Mouse (Mus musculus): ENCODE measurements at regions not wholly inside any gene's neighbourhood (a gene's known extent, or its start where the extent isn't known, plus 50 kb on each side); places are given as distances from the start of the nearest gene placed in this dataset.
A peak's percentile ranks its signal among the peaks of the same experiment; 100 is the strongest.

DNA sequence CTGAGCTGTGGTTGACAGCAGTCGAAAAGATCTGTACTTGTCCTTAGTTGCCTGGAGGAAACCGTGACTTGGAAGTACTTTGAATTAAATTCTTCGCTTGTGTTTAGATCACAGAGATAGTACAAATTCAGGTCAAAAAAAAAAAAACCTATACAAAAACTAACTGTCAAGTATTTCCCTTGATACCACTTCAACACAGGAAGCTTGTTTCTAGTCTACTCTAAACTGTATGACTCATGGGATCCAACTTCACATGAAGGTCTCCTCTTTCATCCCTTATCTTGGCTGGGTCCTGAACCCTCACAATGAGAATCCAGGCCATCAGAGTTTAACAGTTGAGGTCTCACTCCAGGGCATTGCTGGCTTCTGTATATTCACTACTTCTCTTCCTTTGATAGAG lies 54.8 kb downstream of the Tmem30b start:
- no peak for DNase-seq (ENCODE audit: low spot score in 2 of 2)

DNA sequence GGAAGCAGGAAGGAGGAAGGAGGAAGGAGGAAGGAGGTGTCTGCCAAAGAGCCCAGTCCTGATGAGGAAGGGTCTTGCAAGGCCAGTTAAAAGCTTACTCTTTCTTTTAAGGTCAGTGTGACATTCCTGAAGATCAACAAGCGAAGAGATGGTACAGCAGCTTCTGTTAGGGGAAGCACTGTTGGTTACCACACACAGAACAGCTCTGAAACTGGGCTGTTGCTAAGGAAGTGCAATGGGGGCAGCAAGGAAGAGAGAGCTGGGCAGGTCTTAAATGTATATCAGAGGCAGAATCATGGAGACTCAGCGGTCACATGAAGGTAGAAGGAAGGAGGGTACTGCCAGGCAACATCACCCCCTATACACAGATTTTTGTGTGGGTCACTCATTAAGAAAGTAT lies 63.3 kb downstream of the Tmem30b start:
- no peak for DNase-seq (ENCODE audit: low spot score in 2 of 2)

DNA sequence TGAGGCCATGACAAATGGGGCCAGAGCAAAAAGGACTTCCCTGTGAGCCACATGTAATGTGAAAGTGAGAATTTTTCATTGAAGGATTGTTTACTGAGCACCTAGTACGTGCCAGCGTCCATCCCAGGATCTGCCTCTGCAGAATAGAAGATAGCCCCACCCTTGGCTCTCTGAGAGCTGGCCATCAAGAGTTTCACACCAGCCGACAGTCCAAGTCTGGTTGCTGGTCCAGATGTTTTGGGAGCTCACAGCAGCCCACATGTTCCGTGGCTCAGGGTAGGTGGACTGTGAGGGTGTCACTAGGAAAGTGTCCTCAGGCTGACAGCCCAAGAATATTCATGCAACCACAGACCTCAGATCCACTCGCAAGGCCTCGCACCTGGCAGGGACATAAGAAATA lies 63.9 kb downstream of the Tmem30b start:
- no peak for DNase-seq (ENCODE audit: low spot score in 2 of 2)

DNA sequence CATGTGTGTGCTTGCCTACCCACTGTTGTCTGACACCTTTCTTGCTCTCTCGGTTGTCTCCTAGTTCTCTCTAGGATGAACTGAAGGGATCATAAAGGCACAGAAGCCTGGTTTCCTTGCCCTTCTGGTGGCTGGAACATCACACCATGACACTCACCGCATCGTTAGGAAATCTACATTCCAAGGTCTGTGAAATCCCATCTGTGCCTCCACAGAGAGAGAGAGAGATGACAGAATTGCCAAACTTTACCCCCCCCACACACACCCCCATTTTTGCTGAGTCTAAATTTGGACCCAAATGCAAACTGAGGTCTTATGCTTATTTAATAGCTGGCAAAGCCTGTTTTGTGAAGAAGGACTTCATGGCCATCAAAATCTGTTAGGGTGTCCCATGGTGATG lies 64.5 kb downstream of the Tmem30b start:
- no peak for DNase-seq (ENCODE audit: low spot score in 2 of 2)

DNA sequence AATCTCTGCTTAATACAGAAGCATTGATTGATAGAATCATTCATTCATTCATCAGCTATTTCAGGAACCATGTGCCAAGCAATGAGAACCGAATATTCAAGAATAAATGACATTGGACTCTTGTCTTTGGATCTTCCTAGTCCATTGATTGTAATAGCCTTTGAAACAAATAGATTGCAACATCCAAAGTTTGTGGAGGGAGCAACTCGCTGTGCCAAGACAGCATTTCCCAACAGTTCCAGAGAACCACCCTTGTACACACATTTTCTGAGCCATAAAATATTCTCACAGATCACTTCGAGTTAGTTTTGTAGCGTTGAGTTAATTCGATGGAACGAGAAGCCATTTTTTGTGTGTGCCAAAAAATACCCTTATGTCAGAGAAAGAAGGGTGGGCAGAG lies 65.0 kb downstream of the Tmem30b start:
- no peak for DNase-seq (ENCODE audit: low spot score in 2 of 2)

DNA sequence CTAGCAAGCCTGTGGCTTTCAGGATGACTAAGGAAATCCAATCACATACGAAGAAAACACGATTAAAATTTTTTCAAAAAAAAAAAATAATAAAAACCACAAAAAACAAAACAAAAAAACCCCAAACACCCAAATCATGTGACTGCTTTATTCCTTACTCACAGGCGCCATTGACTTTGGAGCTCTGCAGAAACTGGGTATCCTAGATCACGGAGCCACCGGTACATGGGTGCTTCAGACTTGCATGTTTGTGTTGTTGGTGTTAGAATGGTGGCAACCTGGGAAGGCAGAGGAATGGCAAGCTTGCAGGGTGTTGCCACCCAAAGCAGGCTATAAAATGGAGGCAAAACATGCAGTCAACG lies 65.6 kb downstream of the Tmem30b start:
- DNase-seq (ENCODE audit: low spot score in 2 of 2): no peak

DNA sequence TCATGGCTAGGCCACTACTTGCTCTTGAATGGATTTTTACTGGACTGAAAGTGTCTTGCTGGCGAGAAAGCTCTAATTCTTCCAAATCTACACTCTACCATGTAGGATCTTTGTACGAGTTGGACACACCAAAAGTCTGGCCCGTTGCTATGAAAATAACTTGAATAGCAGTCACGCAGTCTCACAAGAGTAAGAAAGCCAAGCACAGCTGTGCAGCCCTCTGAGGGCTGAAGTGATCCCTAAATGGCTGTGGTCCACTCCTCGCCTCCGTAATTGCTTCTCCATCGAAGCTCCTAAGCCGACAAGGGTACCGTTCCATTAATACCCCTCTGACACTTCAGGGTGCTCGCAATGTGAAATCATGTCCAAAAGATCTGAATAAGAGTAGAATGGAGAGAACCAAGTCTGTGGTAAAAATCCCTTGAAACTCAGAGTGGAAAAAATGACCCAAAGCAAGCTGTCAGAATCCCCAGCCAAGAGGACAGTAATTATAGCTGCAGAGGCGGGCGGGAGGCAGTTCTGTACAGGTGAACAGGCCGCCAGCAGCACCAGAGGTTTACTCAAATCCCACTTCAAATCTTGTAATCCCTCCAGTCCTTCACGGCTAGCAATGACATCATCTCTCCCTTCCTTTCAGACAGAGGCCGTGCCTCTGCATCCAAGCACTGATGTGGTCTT lies 66.1 kb downstream of the Tmem30b start:
- no peak for DNase-seq (ENCODE audit: low spot score in 2 of 2)

GRCm38 (mm10) chr12:73478641-73479040 lies 67.6 kb downstream of the Tmem30b start:
- DNase-seq (ENCODE audit: low spot score in 2 of 2): no peak

DNA sequence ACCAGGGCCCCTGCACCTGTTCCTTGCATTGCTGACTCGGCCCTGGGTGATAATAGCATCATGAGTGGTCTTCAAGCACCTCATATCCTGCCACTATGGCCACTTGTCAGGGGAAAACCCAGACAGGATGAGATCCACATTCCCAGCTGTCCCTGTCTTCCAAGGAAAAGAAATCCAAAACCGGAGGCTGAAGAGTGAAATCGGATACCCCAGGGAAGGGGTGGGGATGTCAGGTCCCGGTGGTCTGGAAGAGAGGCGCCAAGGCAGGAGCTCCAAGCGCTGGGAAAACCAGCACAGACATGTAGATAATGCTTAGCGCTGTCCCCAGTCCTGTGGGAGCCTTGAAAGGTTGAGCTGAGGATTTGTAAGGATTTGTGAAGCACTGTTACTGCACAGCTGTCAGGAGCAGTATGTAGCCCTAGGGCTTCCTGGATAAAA lies 69.8 kb downstream of the Tmem30b start:
- no peak for DNase-seq (ENCODE audit: low spot score in 2 of 2)

DNA sequence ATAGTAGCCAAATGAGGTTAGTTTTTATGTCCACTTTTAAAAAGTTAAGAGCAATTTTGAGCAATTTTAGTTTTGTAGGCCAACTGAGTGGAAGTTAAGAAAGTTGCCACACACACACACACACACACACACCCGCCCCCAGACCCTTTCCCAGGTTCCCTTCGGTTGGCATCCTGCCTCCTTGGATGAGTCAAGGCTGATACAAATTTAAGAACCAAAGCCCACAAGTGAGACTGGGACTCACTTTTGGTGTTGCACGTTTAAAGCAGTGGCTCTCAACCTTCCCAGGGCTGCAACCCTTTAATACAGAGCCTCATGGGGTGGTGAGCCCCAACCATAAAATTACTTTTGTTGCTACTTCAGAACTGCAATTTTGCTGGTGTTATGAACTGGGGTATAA lies 70.4 kb downstream of the Tmem30b start:
- DNase-seq (ENCODE audit: low spot score in 2 of 2): no peak

DNA sequence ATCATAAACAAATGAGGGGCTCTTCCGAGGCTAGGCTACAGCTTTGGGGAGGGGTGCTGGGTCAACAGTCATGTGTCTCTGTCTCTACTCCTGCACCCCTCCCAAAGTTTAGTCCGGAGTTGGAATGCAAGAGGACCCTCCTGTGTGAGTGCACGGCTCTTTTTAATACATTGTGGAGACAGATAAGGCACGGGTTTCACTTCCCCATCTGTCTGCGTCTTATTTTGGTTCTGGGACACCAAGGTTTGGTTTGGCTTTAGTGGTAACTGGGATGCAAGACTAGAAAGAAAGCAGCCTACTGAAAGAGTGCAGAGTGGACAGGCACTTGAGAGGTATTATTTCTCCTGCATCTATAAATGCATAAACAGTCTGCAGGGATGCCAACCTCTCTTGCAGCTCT lies 71.2 kb downstream of the Tmem30b start:
- no peak for DNase-seq (ENCODE audit: low spot score in 2 of 2)

DNA sequence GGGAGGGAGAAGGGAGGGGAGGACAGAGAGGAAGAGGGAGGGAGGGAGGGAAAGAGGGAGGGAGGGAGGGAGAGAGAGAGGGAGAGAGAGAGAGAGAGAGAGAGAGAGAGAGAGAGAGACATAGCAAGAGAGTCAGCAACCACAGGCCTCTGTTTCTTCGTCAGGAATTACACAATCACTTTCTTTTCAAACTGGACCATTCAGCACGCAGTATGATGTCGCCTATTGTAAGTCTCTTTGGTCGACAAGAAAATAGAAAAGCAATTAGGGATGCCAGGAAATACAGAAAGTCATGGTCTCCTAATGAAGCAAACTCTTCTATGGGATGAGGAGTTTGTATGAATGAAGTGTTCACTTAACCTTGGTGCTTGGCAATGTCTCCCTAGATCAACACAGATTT lies 73.1 kb downstream of the Tmem30b start:
- no peak for DNase-seq (ENCODE audit: low spot score in 2 of 2)

DNA sequence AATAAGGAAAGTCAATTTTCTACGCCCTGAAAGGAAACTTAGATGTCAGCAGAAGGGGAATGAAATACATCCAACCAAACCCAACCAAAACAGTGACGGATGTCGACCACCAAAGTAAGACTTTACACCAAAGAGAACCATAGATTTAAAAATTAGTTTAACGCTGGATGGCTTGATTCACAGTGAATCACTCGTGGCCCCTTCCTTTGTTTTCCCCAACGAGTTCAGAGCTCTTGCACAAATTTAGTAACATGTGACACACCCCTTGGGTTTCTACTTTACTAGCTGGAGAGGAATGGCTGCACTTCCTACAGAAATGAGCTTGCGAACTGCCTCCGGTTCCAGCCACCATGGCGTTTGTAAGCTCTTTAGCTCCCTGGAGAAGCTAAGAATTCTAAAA lies 74.2 kb downstream of the Tmem30b start:
- DNase-seq (ENCODE audit: low spot score in 2 of 2): no peak

- no peak for DNase-seq (ENCODE audit: low spot score in 2 of 2)
Measured at GRCm38 (mm10) chr12:73466484-73466883, 79.7 kb downstream of the Tmem30b start.

DNA sequence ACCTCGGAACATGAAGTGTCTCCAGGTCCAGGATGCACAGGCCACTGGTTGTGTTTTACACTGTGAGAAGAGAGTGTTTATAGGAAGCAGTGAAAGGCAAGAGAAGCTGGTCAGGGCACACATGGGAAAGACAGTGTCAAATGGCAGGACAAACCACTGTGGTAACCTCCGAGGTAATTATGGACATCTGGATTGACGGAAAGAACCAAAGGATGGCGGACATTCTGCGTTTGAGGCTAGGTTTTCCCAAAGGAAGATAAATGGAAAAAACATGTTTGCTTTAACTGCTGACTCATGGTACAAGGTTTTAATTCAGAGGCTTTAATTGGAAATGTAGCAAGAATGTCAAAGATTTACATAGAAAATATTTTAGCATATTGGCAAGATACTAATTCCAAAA lies 80.2 kb downstream of the Tmem30b start:
- no peak for DNase-seq (ENCODE audit: low spot score in 2 of 2)

DNA sequence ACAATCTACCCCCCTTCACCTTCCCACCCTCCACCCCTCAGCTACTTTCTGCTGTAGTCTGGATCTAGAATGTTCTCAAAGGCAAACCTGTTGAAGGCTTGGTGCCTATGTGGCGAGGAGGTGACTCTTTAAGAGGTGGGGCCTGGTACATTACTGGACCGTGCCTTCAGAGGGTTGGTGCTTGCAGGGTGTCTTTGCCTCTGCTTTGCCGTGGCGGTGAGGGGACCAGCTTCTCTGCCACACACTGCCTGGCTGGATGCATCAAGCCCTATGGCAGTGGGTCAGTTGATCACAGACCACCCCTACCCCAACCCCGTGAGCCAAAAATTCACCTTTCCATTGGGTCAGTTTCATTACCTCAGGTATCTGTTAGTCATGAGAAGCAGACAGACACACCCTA lies 81.9 kb downstream of the Tmem30b start:
- DNase-seq (ENCODE audit: low spot score in 2 of 2): no peak

DNA sequence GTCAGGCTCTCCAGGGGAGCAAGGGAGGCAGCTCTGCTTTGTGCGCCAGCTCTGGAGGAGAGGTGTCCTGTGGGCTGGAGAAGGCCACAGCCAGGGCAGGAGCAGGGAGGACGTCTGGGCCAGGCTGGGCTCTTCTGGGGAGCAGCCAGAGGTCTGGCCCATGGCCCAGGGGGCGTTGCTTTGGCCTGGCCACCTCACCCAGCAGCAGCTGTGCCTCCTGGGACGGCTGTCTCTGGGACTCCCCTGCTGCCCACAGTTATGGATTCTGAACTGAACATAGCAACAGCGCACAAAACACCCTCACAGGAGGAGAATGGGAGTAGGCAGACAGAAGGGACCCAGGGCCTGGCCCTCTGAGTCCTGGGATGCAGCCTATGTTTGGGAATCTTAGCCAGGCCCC lies 84.1 kb downstream of the Tmem30b start:
- DNase-seq (ENCODE audit: low spot score in 2 of 2): no peak

- no peak for DNase-seq (ENCODE audit: low spot score in 2 of 2)
Measured at GRCm38 (mm10) chr12:73460291-73460761, 85.9 kb downstream of the Tmem30b start.

DNA sequence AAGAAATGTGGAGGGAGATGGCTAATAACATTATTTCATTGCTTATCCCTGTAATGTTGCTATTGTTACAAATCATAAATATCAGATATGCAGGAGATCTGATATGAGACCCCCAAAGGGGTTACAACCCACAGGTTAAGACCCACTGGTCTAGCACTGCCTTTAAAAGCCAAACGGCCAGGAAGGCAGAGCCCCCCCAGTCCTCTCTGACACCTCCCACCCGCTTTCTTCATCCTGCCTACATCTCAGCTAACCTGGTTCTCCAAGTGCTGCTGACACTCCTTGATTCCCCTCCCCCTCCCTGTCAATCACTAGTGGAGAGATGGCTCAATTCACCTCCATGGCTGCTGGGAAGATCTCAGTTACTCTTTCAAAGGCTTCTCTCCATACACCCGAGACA lies 94.9 kb downstream of the Tmem30b start:
- no peak for DNase-seq (ENCODE audit: low spot score in 2 of 2)

- DNase-seq (ENCODE audit: low spot score in 2 of 2): no peak
Measured at GRCm38 (mm10) chr12:73450541-73450940, 95.7 kb downstream of the Tmem30b start.

DNA sequence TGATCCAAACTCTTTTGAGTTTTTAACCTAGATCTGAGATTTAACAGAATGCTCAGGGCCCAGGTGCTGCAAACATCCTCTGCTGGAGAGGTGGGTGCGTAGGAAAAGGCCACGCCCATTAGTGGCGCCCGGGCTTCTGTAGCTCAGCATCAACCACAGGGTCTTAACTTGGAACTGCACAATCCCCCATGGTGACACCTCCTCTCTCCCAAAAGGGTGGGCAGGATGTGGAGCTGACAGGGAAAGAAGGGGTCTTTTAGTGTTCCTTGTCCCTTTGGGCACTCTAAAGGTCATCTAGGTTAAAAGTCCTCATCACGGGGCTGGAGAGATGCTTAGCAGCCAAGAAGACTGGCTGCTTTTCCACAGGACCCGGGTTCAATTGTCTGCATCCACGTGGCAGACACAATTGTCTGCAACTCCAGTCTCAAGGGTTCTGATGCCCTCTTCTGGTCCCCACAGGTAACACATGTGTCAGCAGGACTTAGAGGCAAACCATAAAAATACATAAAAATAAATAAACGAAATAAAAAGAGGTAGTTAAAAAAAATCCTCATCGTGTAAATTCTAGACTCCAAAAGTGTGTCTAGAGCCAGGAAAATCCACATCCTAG lies 96.2 kb downstream of the Tmem30b start:
- DNase-seq (ENCODE audit: low spot score in 2 of 2): peak; percentile 23 to 56

- peak; percentile 7 to 16 for DNase-seq (ENCODE audit: low spot score in 2 of 2)
Measured at GRCm38 (mm10) chr12:73449069-73449468, 97.1 kb downstream of the Tmem30b start.

DNA sequence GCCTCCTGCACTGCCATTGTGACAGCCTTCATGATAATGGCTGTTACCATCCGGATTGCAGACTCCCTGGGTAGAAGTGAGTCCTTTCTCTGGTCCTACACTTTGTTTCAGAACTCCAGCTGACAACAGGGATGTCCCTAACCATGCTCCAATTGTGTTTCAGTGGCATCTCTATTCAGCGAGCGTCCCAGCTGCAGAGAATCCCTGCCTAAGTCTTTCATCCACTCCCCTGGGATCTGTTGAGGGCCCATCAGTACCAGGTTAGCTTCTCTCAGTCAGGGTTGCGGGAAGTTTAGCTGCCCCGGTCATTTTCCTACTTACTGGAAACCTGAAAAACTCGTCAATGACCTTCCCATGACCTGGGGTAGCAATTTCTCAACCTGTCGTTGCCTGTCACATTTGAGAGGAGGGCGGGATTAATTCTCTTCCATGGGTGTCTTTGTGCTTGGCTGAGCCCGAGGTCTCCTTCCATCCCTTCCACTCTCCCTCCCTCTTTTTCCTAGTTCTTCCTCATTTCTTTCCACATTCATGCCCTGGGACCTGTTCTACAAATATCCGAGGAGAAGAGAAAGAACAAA lies 97.7 kb downstream of the Tmem30b start:
- DNase-seq (ENCODE audit: low spot score in 2 of 2): no peak
